Mouse (Mus musculus) fibroblast of lung, adult 2 months (primary cell): ENCODE measurements around the gene Grm8.

Experiments
- DNase-seq: peaks from one replicate; pipeline ENCODE4 v3.0.0-alpha.2; 2011; ENCODE audit warnings: low read depth

The Grm8 gene

GRCm38 (mm10) chr6:28042339-28042738 is 92.6 kb downstream of the Grm8 start:
- no peak for DNase-seq

DNA sequence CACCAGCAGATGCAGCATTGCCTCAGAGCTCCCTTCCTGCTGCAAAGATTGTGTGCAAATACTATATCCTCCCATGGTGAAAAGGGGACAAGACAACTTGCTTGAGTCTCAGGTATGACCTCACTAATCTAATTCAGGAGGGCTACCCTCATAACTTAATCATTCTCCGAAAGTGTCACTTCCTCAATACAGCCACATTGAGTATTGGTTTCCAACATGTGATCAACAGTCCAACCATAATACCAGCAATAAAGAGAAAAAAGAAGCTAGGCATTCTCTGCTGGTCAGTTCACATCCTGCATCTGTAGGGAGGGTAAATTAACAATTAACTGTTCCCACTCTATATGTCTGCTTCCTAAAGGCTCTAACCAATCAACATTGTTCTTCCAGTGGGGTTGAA is 94.2 kb downstream of the Grm8 start:
- no peak for DNase-seq

- DNase-seq, result no peak
Measured at GRCm38 (mm10) chr6:28032006-28032405, 103.0 kb downstream of the Grm8 start.

GRCm38 (mm10) chr6:28017653-28018052 is 117.3 kb downstream of the Grm8 start:
- no peak for DNase-seq

DNA sequence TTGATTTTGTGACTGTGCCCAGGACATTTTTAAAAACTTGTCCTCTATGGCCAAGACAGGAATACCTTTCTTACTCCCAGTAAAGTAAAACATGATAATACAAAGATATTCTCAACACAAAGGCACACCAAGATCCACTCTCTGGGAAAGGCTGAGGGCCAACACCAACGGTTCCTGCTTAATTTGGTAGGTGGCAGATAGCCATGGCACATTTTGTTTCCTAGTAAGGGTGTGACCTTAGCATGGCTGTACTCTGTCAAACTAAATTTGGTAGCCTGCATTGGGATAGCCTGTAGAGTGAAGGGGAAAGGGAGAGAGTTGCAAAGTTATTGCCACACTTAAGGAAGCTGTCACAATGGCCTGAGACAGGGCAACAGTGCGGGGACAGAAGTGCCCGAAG is 128.0 kb downstream of the Grm8 start:
- DNase-seq, result no peak

GRCm38 (mm10) chr6:27997250-27997649 is 137.7 kb downstream of the Grm8 start:
- no peak for DNase-seq

- no peak for DNase-seq
Measured at GRCm38 (mm10) chr6:27991241-27991640, 143.7 kb downstream of the Grm8 start.

DNA sequence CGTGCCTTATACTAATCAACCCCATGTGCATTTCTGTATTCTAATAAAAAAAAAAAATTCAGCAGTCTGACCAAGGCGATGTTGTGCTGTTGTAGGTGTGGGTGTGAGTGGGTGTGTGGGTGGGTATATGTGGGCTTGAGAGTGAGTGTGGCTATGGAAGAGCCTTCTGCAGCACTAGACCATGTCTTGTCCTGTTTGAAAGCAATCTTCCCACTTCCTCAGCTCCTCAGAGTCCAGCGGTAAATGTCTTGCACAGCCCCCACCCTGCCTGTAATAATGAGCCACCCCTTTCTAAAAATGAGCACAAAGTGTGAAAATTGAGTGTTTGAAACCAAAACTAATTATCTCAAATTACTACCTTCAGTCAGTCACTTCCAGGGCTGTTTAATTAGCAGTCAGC is 152.4 kb downstream of the Grm8 start:
- no peak for DNase-seq

- no peak for DNase-seq
Measured at GRCm38 (mm10) chr6:27982021-27982420, 153.0 kb downstream of the Grm8 start.

GRCm38 (mm10) chr6:27977361-27977760 is 157.6 kb downstream of the Grm8 start:
- no peak for DNase-seq

DNA sequence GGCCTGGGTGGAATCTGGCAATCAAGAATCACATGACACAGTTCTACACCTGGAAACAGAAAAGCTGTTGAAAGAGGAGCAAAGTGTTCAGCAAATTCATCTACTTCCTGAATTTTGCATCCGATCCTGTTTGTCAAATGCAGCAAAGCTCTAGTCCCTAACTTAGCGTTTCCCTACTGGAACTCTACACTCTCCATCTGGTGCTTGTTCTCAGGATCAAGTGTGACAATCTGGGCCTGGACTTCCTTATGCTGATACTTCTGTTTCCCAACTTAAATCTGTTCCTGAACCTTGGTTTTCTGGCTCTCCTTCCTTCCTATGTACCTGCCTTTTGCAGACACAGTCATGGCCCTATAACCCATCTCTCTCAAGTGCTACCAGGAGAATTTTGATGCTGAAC is 166.1 kb downstream of the Grm8 start:
- no peak for DNase-seq

- DNase-seq, result no peak
Measured at GRCm38 (mm10) chr6:27967037-27967436, 167.9 kb downstream of the Grm8 start.

DNA sequence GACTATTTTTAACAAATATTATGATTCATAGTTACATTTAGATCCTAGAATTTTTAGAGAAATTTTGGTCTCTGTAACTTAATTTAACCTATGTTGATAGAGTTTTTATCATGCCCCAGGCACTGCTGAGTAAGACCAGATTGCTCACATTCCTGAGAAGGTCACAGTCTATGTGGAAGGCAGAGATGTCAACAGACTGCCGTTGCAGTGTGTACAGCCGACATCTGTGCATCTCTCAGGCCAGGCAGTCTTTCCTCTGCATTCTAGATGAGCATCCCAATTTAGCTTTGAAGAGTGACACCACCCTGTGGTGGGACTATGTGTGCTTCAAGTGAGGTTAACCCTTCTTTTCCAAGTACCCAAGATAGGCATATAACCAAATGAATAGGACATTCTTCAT is 169.7 kb downstream of the Grm8 start:
- no peak for DNase-seq

- DNase-seq, result no peak
Measured at GRCm38 (mm10) chr6:27963887-27964286, 171.1 kb downstream of the Grm8 start.

GRCm38 (mm10) chr6:27956278-27956857 is 178.6 kb downstream of the Grm8 start:
- DNase-seq, result no peak

DNA sequence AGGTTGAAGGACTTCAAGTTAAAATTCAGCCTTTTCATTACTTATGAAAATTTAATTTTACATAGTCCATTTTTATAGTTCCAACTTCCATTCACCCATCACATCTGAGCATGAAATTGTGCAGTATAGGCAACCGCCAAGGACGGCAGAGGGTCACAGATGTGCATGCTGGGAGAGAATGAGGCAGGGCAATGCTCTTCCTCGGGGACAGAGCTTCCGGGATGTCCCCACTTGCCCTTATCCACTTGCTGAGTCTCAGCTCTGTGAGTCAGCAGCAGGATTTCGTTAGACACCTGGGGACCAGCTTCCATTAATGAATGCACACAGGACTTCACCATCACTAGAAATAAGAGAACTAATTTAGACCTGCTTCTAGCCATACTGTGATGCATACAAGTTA is 183.5 kb downstream of the Grm8 start:
- no peak for DNase-seq

DNA sequence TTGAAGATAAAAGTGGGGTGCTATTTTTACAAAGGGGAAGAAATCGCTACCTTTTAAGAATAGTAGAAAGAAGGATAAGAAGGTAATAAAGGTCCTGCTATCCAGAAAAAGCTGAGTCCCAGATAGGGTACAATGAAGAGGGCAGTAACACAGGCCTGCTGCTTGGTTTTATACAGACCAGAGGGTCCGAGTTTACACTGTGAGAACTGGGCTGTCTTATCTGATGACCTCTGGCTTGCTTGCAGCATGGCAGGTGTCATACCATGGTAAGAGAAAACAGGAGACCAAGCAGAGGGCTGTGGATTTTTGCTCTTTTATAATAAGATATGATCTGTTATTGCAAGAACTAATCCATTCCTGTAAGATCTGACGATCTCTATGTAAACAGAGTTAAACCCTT is 206.9 kb downstream of the Grm8 start:
- no peak for DNase-seq

- no peak for DNase-seq
Measured at GRCm38 (mm10) chr6:27913281-27913680, 221.7 kb downstream of the Grm8 start.

DNA sequence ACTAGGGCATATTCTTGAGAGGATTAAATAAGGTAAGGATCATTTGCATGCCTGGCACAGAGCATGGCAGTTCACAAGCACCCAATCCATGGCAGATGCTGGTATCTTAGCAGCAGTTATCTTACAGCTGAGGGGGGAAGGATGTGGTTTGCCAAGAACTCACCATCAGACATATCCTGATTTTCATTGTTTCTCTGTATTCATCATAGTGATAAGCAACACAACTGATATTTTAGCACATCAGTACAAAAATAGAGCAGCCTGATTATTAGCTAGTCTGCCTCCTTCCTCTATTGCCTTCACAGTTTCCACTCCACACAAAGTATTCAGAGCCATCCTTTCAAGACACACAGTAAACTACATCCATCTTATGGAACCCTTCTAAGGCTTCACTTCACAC is 230.6 kb downstream of the Grm8 start:
- DNase-seq, result no peak

DNA sequence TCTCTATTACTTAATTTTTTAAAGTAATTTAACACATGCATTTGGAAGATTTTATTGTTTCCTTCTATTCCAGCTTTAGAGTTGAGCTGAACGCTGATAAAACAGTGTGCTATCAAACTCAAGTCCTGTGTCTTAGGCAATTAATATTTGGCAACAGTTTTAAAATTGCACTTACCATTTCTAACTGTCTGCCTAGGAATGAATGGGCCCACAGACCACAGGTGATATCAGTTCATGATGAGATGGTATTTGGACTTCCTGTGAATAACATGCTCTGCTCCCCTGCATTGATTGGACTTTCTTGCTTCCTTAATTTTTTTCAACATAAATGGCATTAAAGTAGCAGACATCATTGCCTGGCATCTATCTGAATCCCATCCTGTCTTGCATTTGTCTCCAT is 232.8 kb downstream of the Grm8 start:
- DNase-seq, result no peak

DNA sequence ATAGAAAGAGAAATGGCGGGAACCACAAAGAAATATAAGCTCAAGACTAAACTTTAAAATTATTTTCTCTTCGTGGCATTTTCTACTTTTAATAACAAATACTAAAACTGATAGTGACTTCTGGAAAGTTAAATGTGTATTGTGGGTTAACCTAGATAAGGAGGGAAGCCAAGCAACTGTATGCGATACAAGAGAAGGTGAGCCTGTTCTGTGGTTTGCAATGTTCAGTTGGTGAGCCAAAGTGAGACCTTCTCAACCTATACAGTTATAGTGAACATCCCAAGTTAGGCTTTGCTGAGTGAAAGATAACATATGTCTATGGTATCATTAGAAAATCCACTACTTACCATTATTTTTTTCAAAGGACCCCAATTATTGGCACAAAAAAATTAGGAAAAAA is 233.6 kb downstream of the Grm8 start:
- no peak for DNase-seq

DNA sequence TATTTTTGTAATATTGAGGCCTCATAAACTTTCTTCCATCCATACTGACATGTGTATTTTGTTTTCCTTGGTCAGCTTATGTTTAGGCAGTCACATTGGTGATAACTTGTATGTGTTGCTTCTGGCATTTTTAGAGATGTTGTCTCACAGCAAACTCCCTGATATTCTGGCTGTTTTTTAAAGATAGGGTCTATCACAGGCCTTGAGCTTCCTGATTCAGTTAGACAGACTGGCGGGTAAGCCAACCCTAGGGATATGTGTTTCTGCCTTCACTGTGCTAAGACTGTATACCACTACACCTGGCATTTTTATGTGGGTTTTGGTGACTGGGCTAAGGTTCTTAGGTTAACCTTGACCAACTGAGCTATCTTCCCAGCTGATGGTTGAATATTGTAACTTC is 239.8 kb downstream of the Grm8 start:
- no peak for DNase-seq

- DNase-seq, result no peak
Measured at GRCm38 (mm10) chr6:27892886-27893285, 242.1 kb downstream of the Grm8 start.

GRCm38 (mm10) chr6:27888391-27888790 is 246.6 kb downstream of the Grm8 start:
- no peak for DNase-seq

- DNase-seq, result no peak
Measured at GRCm38 (mm10) chr6:27887922-27888321, 247.1 kb downstream of the Grm8 start.
